In the genomic region with DNA sequence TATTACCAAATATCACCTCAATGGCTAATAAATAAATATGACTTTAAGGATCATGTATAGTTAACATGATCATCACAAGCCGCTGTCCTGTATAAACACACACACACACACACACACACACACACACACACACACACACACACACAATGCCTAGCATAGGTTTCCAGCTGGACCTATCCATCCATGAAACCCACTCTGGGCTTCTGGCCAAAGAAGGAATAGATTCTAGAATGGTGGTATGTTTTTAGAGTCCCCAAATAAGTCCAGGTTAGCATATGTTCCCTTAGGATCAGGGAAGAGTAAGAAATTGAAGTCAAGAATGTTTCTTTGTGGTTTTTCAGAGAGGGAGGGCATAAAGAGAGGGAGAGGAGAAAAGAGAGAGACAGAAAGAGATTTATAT, we compare ENCODE assay signal across 25 mouse cellular contexts.
DNase-seq lines count a peak whose midpoint lies in the region; ATAC-seq lines count a peak whose summit lies in the region.
"Had no signal": no experiment of that assay in that cellular context is flagged by ENCODE, and none has a peak within 500 bp of the region (broad histone marks: within the 10 kb centered on the region; RNA-seq: fewer than 3 reads in every experiment).

No protein-coding gene starts in this region.

- no peaks in the 10 kb centered on the region for H3K9me3 ChIP-seq in hindbrain, embryonic 14.5 days (ENCODE audit: control insufficient read depth, low read length)
- peaks cover 5% of the 10 kb centered on the region; the same call in 1 of the 2 replicates for H3K9me3 ChIP-seq in hindbrain, embryonic 12.5 days (replicated peaks)
- H3K9me3 ChIP-seq in midbrain, embryonic 13.5 days, result no peaks in the 10 kb centered on the region
- H3K9me3 ChIP-seq in midbrain, embryonic 16.5 days (replicated peaks; ENCODE audit: control insufficient read depth, low read length, poor library complexity, severe bottlenecking), result no peaks in the 10 kb centered on the region; the same call in none of the 2 replicates
- H3K9me3 ChIP-seq: embryonic facial prominence, embryonic 15.5 days had no signal

- H3K4me1 ChIP-seq in hindbrain, embryonic 14.5 days (replicated peaks; ENCODE audit: control insufficient read depth, insufficient read depth, low read length), result no peaks in the 10 kb centered on the region; the same call in 1 of the 2 replicates
- H3K4me1 ChIP-seq in hindbrain, embryonic 12.5 days, result peaks cover 7% of the 10 kb centered on the region
- peaks cover 18% of the 10 kb centered on the region for H3K4me1 ChIP-seq in midbrain, embryonic 13.5 days (replicated peaks)
- peaks cover 11% of the 10 kb centered on the region for H3K4me1 ChIP-seq in midbrain, embryonic 16.5 days (ENCODE audit: control insufficient read depth, insufficient read depth, low read length)
- H3K4me1 ChIP-seq: heart, embryonic 13.5 days had no signal

- H3K27ac ChIP-seq in hindbrain, embryonic 14.5 days, result peak overlapping the region; percentile 14; the same call in 1 of the 2 replicates
- H3K27ac ChIP-seq in hindbrain, embryonic 12.5 days, result no peak overlapping the region
- 0 out of 2 replicates have a peak overlapping the region, but pooled peaks have one; percentile 6 for H3K27ac ChIP-seq in midbrain, embryonic 13.5 days
- no peak overlapping the region for H3K27ac ChIP-seq in midbrain, embryonic 16.5 days (ENCODE audit: low read length)
- H3K27ac ChIP-seq: embryonic facial prominence, embryonic 15.5 days; forebrain, embryonic 12.5 days; heart, adult 2 months; heart, embryonic 10.5 days; heart, embryonic 13.5 days had no signal

- peak; percentile 10 to 21 for DNase-seq in cerebellum, postnatal 10 days
- no peak for DNase-seq in cerebellum, adult 11-12 months
- DNase-seq in hindbrain, embryonic 14.5 days (ENCODE audit: low spot score), result no peak
- peak; percentile 49 for DNase-seq in retina, postnatal 1 day
- DNase-seq in retina, embryonic 14.5 days (ENCODE audit: low spot score), result no peak
- DNase-seq: adrenal gland, adult 8-10 months; adrenal gland, postnatal 25 days; cerebellum, adult 2 months; cerebellum, adult 9-11 months; cerebellum, postnatal 36 days; embryo, embryonic 11 days; gastrocnemius, postnatal 10 days; gastrocnemius, postnatal 36 days; heart, adult 2 months; heart, postnatal 14 days; heart, postnatal 4 days had no signal

- H3K4me2 ChIP-seq in hindbrain, embryonic 14.5 days (replicated peaks), result no peak overlapping the region
- H3K4me2 ChIP-seq in hindbrain, embryonic 12.5 days (replicated peaks), result no peak overlapping the region
- H3K4me2 ChIP-seq in midbrain, embryonic 13.5 days (replicated peaks), result no peak overlapping the region
- H3K4me2 ChIP-seq in midbrain, embryonic 16.5 days (ENCODE audit: low read length), result no peak overlapping the region
- H3K4me2 ChIP-seq: embryonic facial prominence, embryonic 15.5 days; forebrain, embryonic 12.5 days; heart, embryonic 13.5 days had no signal

- no peaks in the 10 kb centered on the region for H3K27me3 ChIP-seq in hindbrain, embryonic 14.5 days (ENCODE audit: control insufficient read depth, insufficient read depth, low read length)
- no peaks in the 10 kb centered on the region for H3K27me3 ChIP-seq in hindbrain, embryonic 12.5 days
- no peaks in the 10 kb centered on the region for H3K27me3 ChIP-seq in midbrain, embryonic 13.5 days
- no peaks in the 10 kb centered on the region for H3K27me3 ChIP-seq in midbrain, embryonic 16.5 days (ENCODE audit: control insufficient read depth, insufficient read depth, low read depth, low read length)
- H3K27me3 ChIP-seq: embryonic facial prominence, embryonic 15.5 days; forebrain, embryonic 12.5 days; heart, embryonic 13.5 days had no signal

- H3K4me3 ChIP-seq in hindbrain, embryonic 14.5 days (replicated peaks; ENCODE audit: low read length), result no peak overlapping the region
- no peak overlapping the region for H3K4me3 ChIP-seq in hindbrain, embryonic 12.5 days
- no peak overlapping the region for H3K4me3 ChIP-seq in midbrain, embryonic 13.5 days (replicated peaks)
- no peak overlapping the region for H3K4me3 ChIP-seq in midbrain, embryonic 16.5 days (ENCODE audit: low read depth, low read length)
- H3K4me3 ChIP-seq: embryonic facial prominence, embryonic 15.5 days; forebrain, embryonic 12.5 days; heart, adult 2 months; heart, embryonic 10.5 days; heart, embryonic 13.5 days had no signal

- H3K36me3 ChIP-seq in hindbrain, embryonic 14.5 days (replicated peaks; ENCODE audit: control insufficient read depth, insufficient read depth), result no peaks in the 10 kb centered on the region
- H3K36me3 ChIP-seq in hindbrain, embryonic 12.5 days, result no peaks in the 10 kb centered on the region
- H3K36me3 ChIP-seq in midbrain, embryonic 13.5 days, result no peaks in the 10 kb centered on the region
- no peaks in the 10 kb centered on the region for H3K36me3 ChIP-seq in midbrain, embryonic 16.5 days (ENCODE audit: control insufficient read depth, insufficient read depth, low read length)
- H3K36me3 ChIP-seq: embryonic facial prominence, embryonic 15.5 days; forebrain, embryonic 12.5 days; heart, embryonic 10.5 days; heart, embryonic 13.5 days had no signal

- 57% methylated on average over 1 of the region's 1 CpGs for WGBS in hindbrain, embryonic 14.5 days
- WGBS in hindbrain, embryonic 12.5 days, result 67% methylated on average over 1 of the region's 1 CpGs
- WGBS in midbrain, embryonic 13.5 days, result 50% methylated on average over 1 of the region's 1 CpGs
- WGBS in midbrain, embryonic 16.5 days, result 50% methylated on average over 1 of the region's 1 CpGs

- no peak overlapping the region for H3K9ac ChIP-seq in hindbrain, embryonic 14.5 days
- no peak overlapping the region for H3K9ac ChIP-seq in hindbrain, embryonic 12.5 days
- H3K9ac ChIP-seq in midbrain, embryonic 13.5 days (replicated peaks), result no peak overlapping the region
- no peak overlapping the region for H3K9ac ChIP-seq in midbrain, embryonic 16.5 days (ENCODE audit: low read depth, low read length)
- H3K9ac ChIP-seq: embryonic facial prominence, embryonic 15.5 days; forebrain, embryonic 12.5 days; heart, embryonic 13.5 days had no signal

- ATAC-seq in hindbrain, embryonic 14.5 days (ENCODE audit: low FRiP score), result no peak
- ATAC-seq in hindbrain, embryonic 12.5 days (ENCODE audit: low FRiP score), result no peak
- no peak for ATAC-seq in midbrain, embryonic 13.5 days
- no peak for ATAC-seq in midbrain, embryonic 16.5 days
- ATAC-seq: activated CD4-positive, CD25-positive, alpha-beta regulatory T cell, adult 4 months; forebrain, embryonic 16.5 days had no signal

Comparison
In these comparisons a context has a peak if more than half of its experiments do, and no peak if none do; other contexts are left out.
1. DNase-seq: peak in cerebellum, postnatal 10 days (2 of 2) and retina, postnatal 1 day (single experiment); none in cerebellum, adult 11-12 months (single experiment), hindbrain, embryonic 14.5 days (single experiment) and retina, embryonic 14.5 days (single experiment).
2. H3K27ac ChIP-seq: peak in hindbrain, embryonic 14.5 days (single experiment) and midbrain, embryonic 13.5 days (single experiment); none in hindbrain, embryonic 12.5 days (single experiment) and midbrain, embryonic 16.5 days (single experiment).